Mouse (Mus musculus) lung, embryonic 16.5 days (tissue): ENCODE measurements around the gene Kcnd3. TPM values are rescaled to one million over a fixed set of nuclear protein-coding genes. Genes with fewer than 3 reads are reported as not detected.
A peak's percentile ranks its signal among the peaks of the same experiment; 100 is the strongest.
"Not testable (repeated sequence)": the region's sequence is repeated elsewhere in the genome, so short reads cannot be mapped to it uniquely, and the experiment has no call there.

Experiments used
- ATAC-seq: fragments of 200-750 bp; cut with Nextera tagmentation; 2 replicates; pipeline ENCODE4 v1.8.0; 2017; ENCODE audit warnings: low read depth, mild to moderate bottlenecking, moderate library complexity
- H3K27ac ChIP-seq: fragments of 300-500 bp; sonication (generic); 2 replicates; pipeline ENCODE4 v1.5.1; 2014; ENCODE audit warnings: mild to moderate bottlenecking, control low read depth, low read length
- H3K27me3 ChIP-seq: fragments of 300-500 bp; sonication (generic); 2 replicates; pipeline ENCODE4 v1.6.1; 2014; ENCODE audit warnings: low read depth, low read length, mixed read lengths; ENCODE audit not compliant: control insufficient read depth, insufficient read depth
- H3K36me3 ChIP-seq: fragments of 300-500 bp; sonication (generic); 2 replicates; pipeline ENCODE4 v1.6.1; 2014; ENCODE audit warnings: low read length; ENCODE audit not compliant: control insufficient read depth, insufficient read depth
- H3K4me1 ChIP-seq: fragments of 300-500 bp; sonication (generic); replicated peaks from 2 replicates; pipeline ENCODE4 v1.6.1; 2014; ENCODE audit warnings: low read length, mixed read lengths; ENCODE audit not compliant: control insufficient read depth, insufficient read depth
- H3K4me2 ChIP-seq: fragments of 300-500 bp; sonication (generic); 2 replicates; pipeline ENCODE4 v1.6.1; 2014; ENCODE audit warnings: low read depth, low read length, control low read depth
- H3K4me3 ChIP-seq: fragments of 300-500 bp; sonication (generic); 2 replicates; pipeline ENCODE4 v1.5.1; 2014; ENCODE audit warnings: mild to moderate bottlenecking, low read length, control low read depth
- H3K9ac ChIP-seq: fragments of 300-500 bp; sonication (generic); 2 replicates; pipeline ENCODE4 v1.6.1; 2014; ENCODE audit warnings: low read length, control low read depth
- H3K9me3 ChIP-seq: fragments of 300-500 bp; sonication (generic); 2 replicates; pipeline ENCODE4 v1.6.1; 2016; ENCODE audit warnings: low read length; ENCODE audit not compliant: control insufficient read depth
- WGBS: fragments of 180-500 bp; shearing (Covaris S2); extraction: QIAGEN DNeasy Blood & Tissue Kit; methylation state at CpG from one replicate; pipeline ENCODE4 v1.1.7; 2014; 5-methylcytosine and 5-hydroxymethylcytosine counted together
- polyA plus RNA-seq: library from polyadenylated mRNA; unstranded; fragments of >200 nt; fragmentation: Nextera tagmentation; extraction: Ambion mirVana; gene quantifications from 2 replicates; pipeline ENCODE4 v1.2.1, GENCODE M21; 2015

Gene Kcnd3
- polyA plus RNA-seq, 1 experiment from 2014 or later: 0.26 TPM

- H3K9me3 ChIP-seq: no peaks in the 10 kb centered on the region
- no peaks in the 10 kb centered on the region for H3K36me3 ChIP-seq
- H3K4me1 ChIP-seq: no peaks in the 10 kb centered on the region
- H3K27me3 ChIP-seq: peaks cover 2% of the 10 kb centered on the region
- no peak overlapping the region for H3K4me2 ChIP-seq
- no peak overlapping the region for H3K4me3 ChIP-seq
- WGBS: 59% methylated on average over 14 of the region's 14 CpGs
- H3K27ac ChIP-seq: no peak overlapping the region
- no peak for ATAC-seq
- H3K9ac ChIP-seq: no peak overlapping the region
These were observed 241.4 kb downstream of the Kcnd3 start for GRCm38 (mm10) chr3:105693327-105694080.

GRCm38 (mm10) chr3:105695476-105696386, 243.6 kb downstream of the Kcnd3 start:
- Histone ChIP-seq H3K9me3 (no peaks in the 10 kb centered on the region), H3K27me3 (peaks cover 2% of the 10 kb centered on the region), H3K4me1 (peaks cover 6% of the 10 kb centered on the region), H3K36me3 (no peaks in the 10 kb centered on the region), H3K4me2 (no peak overlapping the region), H3K9ac (no peak overlapping the region), H3K4me3 (no peak overlapping the region), H3K27ac (no peak overlapping the region)
- WGBS: 35% methylated on average over 20 of the region's 20 CpGs
- peak; percentile 39 for ATAC-seq

DNA sequence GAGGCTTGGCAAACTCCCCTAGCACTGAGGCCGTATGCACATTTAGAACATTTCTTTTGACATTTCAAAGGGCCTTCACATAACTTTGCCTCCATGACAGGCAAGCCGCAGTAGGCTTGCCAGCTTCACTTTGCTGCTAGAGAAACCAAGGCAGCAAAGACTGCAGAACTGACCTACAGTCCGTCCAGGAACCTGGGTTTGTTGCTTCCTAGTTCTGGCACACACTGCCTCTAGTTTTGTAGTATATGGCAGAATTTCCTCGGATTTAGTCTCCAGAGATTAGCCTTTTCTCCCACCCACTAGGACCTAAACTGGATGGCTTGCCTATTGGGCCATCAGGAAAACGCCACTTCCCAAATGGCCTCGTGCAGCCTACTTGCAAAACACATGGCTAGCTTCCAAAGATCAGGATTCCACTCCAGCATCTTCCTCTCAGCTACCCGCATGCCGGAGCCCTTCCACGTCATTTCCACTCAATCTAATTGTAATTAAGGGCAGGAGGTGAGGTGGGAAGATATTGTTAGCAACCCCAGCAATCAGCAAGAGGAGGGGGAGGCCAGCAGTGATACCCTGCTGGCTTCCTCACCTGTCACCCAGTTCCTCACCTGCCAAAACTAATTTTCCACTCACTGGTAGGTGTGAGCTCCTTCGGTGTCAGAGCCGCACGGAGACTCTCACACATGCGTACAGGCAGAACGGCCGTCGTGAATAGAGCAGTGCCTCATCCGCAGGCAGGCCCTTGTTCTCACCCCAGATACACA, 244.4 kb downstream of the Kcnd3 start:
- no peak overlapping the region for H3K4me2 ChIP-seq
- no peak for ATAC-seq
- no peak overlapping the region for H3K27ac ChIP-seq

DNA sequence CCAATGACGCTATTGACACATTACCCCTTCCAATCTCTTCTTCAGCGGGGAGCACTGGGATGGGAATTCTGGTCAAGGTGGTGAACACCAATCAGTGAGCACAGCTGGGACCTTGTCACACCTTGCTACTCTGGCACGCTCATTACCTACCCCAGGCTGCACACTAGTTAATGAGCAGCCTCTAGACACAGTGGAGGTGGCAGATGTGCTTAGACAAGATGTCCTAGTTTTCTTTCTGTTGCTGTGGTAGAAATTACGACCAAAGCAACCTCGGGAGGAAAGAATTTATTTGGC, 245.0 kb downstream of the Kcnd3 start:
- H3K9ac ChIP-seq: no peak overlapping the region
- no peak overlapping the region for H3K4me3 ChIP-seq
- H3K4me2 ChIP-seq: no peak overlapping the region
- no peak for ATAC-seq
- H3K36me3 ChIP-seq: no peaks in the 10 kb centered on the region
- no peak overlapping the region for H3K27ac ChIP-seq
- H3K27me3 ChIP-seq: peaks cover 2% of the 10 kb centered on the region
- no peaks in the 10 kb centered on the region for H3K9me3 ChIP-seq
- WGBS: 72% methylated on average over 5 of the region's 5 CpGs
- H3K4me1 ChIP-seq: peaks cover 11% of the 10 kb centered on the region

More for the DNA sequence above, 244.4 kb downstream of the Kcnd3 start:
- H3K9ac ChIP-seq: no peak overlapping the region
- peaks cover 11% of the 10 kb centered on the region for H3K4me1 ChIP-seq
- WGBS: 54% methylated on average over 17 of the region's 17 CpGs
- no peaks in the 10 kb centered on the region for H3K9me3 ChIP-seq
- peaks cover 2% of the 10 kb centered on the region for H3K27me3 ChIP-seq
- H3K36me3 ChIP-seq: no peaks in the 10 kb centered on the region
- H3K4me3 ChIP-seq: no peak overlapping the region

GRCm38 (mm10) chr3:105698311-105698710, 246.2 kb downstream of the Kcnd3 start:
- H3K4me3 ChIP-seq: no peak overlapping the region
- no peaks in the 10 kb centered on the region for H3K36me3 ChIP-seq
- WGBS: 43% methylated on average over 1 of the region's 1 CpGs
- H3K4me2 ChIP-seq: no peak overlapping the region
- no peaks in the 10 kb centered on the region; the same call in 1 of the 2 replicates for H3K27me3 ChIP-seq
- ATAC-seq: no peak
- H3K27ac ChIP-seq: no peak overlapping the region
- H3K4me1 ChIP-seq: peaks cover 11% of the 10 kb centered on the region
- H3K9me3 ChIP-seq: no peaks in the 10 kb centered on the region
- no peak overlapping the region for H3K9ac ChIP-seq

GRCm38 (mm10) chr3:105699241-105699933, 247.3 kb downstream of the Kcnd3 start:
- H3K27me3 ChIP-seq: no peaks in the 10 kb centered on the region
- H3K4me3 ChIP-seq: no peak overlapping the region
- peak; percentile 37 for ATAC-seq
- no peaks in the 10 kb centered on the region for H3K36me3 ChIP-seq
- no peak overlapping the region for H3K4me2 ChIP-seq
- WGBS: 28% methylated on average over 3 of the region's 3 CpGs
- no peak overlapping the region for H3K9ac ChIP-seq
- no peaks in the 10 kb centered on the region for H3K9me3 ChIP-seq
- no peak overlapping the region for H3K27ac ChIP-seq
- H3K4me1 ChIP-seq: peaks cover 14% of the 10 kb centered on the region

- ATAC-seq, H3K4me2 ChIP-seq, H3K4me3 ChIP-seq, H3K27ac ChIP-seq, H3K9me3 ChIP-seq, H3K27me3 ChIP-seq, H3K9ac ChIP-seq, H3K36me3 ChIP-seq: not testable (repeated sequence)
- H3K4me1 ChIP-seq: peaks cover 23% of the 10 kb centered on the region
- 18% methylated on average over 1 of the region's 1 CpGs for WGBS
These were observed 248.7 kb downstream of the Kcnd3 start for GRCm38 (mm10) chr3:105700786-105701185.

DNA sequence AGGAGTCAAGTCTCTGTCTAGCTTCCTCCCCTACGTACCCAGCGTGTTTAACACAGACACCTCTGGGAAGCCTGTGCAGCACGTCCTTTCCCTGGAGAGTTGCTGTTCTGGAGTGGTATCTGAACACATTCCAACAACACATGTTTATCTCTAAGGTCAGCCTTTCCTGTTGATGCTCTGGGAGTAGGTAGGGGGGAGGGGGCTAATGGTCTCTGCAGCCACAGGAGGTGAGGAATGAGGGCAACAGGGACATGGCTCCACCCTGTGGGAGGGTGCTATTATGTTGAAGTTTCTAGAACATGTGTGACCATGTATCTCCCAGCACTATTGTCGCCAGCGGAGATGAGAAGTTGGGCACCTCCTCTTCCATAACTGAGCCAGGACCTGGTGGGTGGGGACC, 249.3 kb downstream of the Kcnd3 start:
- Histone ChIP-seq H3K4me1 (peaks cover 29% of the 10 kb centered on the region), H3K4me3 (no peak overlapping the region), H3K27me3 (no peaks in the 10 kb centered on the region), H3K4me2 (no peak overlapping the region), H3K9me3 (no peaks in the 10 kb centered on the region), H3K36me3 (no peaks in the 10 kb centered on the region), H3K27ac (no peak overlapping the region), H3K9ac (no peak overlapping the region)
- no peak for ATAC-seq
- 41% methylated on average over 5 of the region's 5 CpGs for WGBS
